Mouse (Mus musculus): Measurements from ENCODE around the gene Slc11a2. TPM values are rescaled to one million over a fixed set of nuclear protein-coding genes. Genes with fewer than 3 reads are reported as not detected.

Gene Slc11a2
- polyA plus RNA-seq (2012; ENCODE audit: insufficient read depth, insufficient read length, missing spikeins) = 64.3 and 68.0 TPM in 2 replicates

GRCm38 (mm10) chr15:100424396-100425122 is at the start of gene Slc11a2:
Gene Slc11a2, minus strand, starts transcription at chr15:100425072.
- H3K27ac ChIP-seq (ENCODE audit: insufficient read depth, low read depth, low read length) = no peak within 1 kb of the TSS
- H3K4me3 ChIP-seq (ENCODE audit: insufficient read depth, low read length) = peak within 1 kb of the TSS; percentile 70
- peaks cover 17% of the 10 kb centered on the region for H3K4me1 ChIP-seq (ENCODE audit: control insufficient read depth, insufficient read depth, low read length)
- no peak for TF ChIP-seq CTCF (IDR thresholded peaks at IDR 0.05; ENCODE audit: low read depth, low read length)
- TF ChIP-seq POLR2A (IDR thresholded peaks at IDR 0.05; ENCODE audit: borderline replicate concordance, low read depth, low read length) = no peak

GRCm38 (mm10) chr15:100473926-100474503 is 49.1 kb upstream of the Slc11a2 start:
- Histone ChIP-seq H3K4me1 (ENCODE audit: control insufficient read depth, insufficient read depth, low read length) (peaks cover 9% of the 10 kb centered on the region), H3K4me3 (ENCODE audit: insufficient read depth, low read length) (no peak overlapping the region), H3K27ac (ENCODE audit: insufficient read depth, low read depth, low read length) (no peak overlapping the region)
- TF ChIP-seq POLR2A (IDR thresholded peaks at IDR 0.05; ENCODE audit: borderline replicate concordance, low read depth, low read length) (no peak), CTCF (IDR thresholded peaks at IDR 0.05; ENCODE audit: low read depth, low read length) (no peak)

GRCm38 (mm10) chr15:100470037-100470436 is 45.2 kb upstream of the Slc11a2 start:
- TF ChIP-seq POLR2A (IDR thresholded peaks at IDR 0.05; ENCODE audit: borderline replicate concordance, low read depth, low read length) (no peak), CTCF (IDR thresholded peaks at IDR 0.05; ENCODE audit: low read depth, low read length) (no peak)
- Histone ChIP-seq H3K27ac (ENCODE audit: insufficient read depth, low read depth, low read length) (no peak overlapping the region), H3K4me1 (ENCODE audit: control insufficient read depth, insufficient read depth, low read length) (peaks cover 10% of the 10 kb centered on the region), H3K4me3 (ENCODE audit: insufficient read depth, low read length) (peak overlapping the region; percentile 84; the same call in 1 of the 2 replicates)

DNA sequence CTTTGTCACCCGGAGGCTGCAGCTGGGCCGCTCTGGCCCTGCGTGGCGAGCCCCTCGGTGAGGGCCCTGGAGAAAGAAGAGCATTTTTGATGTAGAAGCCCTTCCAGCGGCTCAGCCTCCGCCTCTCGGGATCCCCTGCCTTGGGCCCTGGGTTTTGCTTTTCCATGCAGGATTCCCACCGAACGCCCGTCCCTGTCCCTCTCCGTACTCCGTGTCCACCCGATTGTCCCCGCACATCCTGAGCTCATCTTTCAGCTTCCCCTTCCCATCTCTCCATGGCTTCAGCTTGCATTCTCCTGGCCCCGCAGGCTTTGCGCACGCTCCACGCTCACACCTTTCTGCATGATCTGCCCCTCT is 44.3 kb upstream of the Slc11a2 start:
- peak overlapping the region; percentile 46 for H3K27ac ChIP-seq (ENCODE audit: insufficient read depth, low read depth, low read length)
- TF ChIP-seq POLR2A (IDR thresholded peaks at IDR 0.05; ENCODE audit: borderline replicate concordance, low read depth, low read length) (no peak), CTCF (IDR thresholded peaks at IDR 0.05; ENCODE audit: low read depth, low read length) (no peak)
- H3K4me1 ChIP-seq (ENCODE audit: control insufficient read depth, insufficient read depth, low read length) = peaks cover 10% of the 10 kb centered on the region
- H3K4me3 ChIP-seq (ENCODE audit: insufficient read depth, low read length) = peak overlapping the region; percentile 84

GRCm38 (mm10) chr15:100468295-100469188 is 43.7 kb upstream of the Slc11a2 start, which contains the start of gene Letmd1:
Gene Letmd1, plus strand, starts transcription at chr15:100469023.
- peaks cover 10% of the 10 kb centered on the region for H3K4me1 ChIP-seq (ENCODE audit: control insufficient read depth, insufficient read depth, low read length)
- H3K27ac ChIP-seq (ENCODE audit: insufficient read depth, low read depth, low read length) = peak within 1 kb of the TSS; percentile 73
- TF ChIP-seq CTCF (IDR thresholded peaks at IDR 0.05; ENCODE audit: low read depth, low read length) (peak; percentile 95), POLR2A (IDR thresholded peaks at IDR 0.05; ENCODE audit: borderline replicate concordance, low read depth, low read length) (peak; percentile 25; the same call in 1 of the 2 replicates)
- H3K4me3 ChIP-seq (ENCODE audit: insufficient read depth, low read length) = peak within 1 kb of the TSS; percentile 84

GRCm38 (mm10) chr15:100467738-100468137 is 42.9 kb upstream of the Slc11a2 start:
- TF ChIP-seq CTCF (IDR thresholded peaks at IDR 0.05; ENCODE audit: low read depth, low read length) (no peak), POLR2A (IDR thresholded peaks at IDR 0.05; ENCODE audit: borderline replicate concordance, low read depth, low read length) (no peak)
- H3K27ac ChIP-seq (ENCODE audit: insufficient read depth, low read depth, low read length) = no peak overlapping the region
- H3K4me1 ChIP-seq (ENCODE audit: control insufficient read depth, insufficient read depth, low read length) = peaks cover 13% of the 10 kb centered on the region
- peak overlapping the region; percentile 84 for H3K4me3 ChIP-seq (ENCODE audit: insufficient read depth, low read length)

- TF ChIP-seq CTCF (IDR thresholded peaks at IDR 0.05; ENCODE audit: low read depth, low read length) = no peak
- H3K4me1 ChIP-seq (ENCODE audit: control insufficient read depth, insufficient read depth, low read length) = peaks cover 32% of the 10 kb centered on the region
- no peak overlapping the region for H3K4me3 ChIP-seq (ENCODE audit: insufficient read depth, low read length)
- H3K27ac ChIP-seq (ENCODE audit: insufficient read depth, low read depth, low read length) = no peak overlapping the region
These were observed 40.6 kb upstream of the Slc11a2 start for GRCm38 (mm10) chr15:100465432-100465831.

DNA sequence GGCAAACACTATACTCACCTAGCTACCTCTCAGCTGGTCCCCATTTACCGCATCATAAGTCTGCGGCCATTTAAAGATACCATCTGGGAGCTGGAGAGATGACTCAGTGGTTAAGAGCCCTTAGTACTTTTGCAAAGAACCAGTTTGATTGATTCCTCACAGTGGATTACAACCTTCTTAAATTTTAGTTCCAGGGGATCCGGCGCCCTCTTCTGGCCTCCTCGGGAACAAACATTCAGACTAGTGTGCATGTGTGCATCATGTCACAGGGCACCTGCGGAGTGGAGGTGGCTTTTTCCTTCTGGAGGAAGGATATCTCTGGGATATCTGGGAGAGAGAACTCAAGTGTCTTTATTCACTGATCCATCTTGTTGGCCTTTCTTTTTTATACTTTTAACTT is 38.8 kb upstream of the Slc11a2 start:
- H3K27ac ChIP-seq (ENCODE audit: insufficient read depth, low read depth, low read length) = no peak overlapping the region
- H3K4me1 ChIP-seq (ENCODE audit: control insufficient read depth, insufficient read depth, low read length) = peaks cover 25% of the 10 kb centered on the region
- H3K4me3 ChIP-seq (ENCODE audit: insufficient read depth, low read length) = no peak overlapping the region
- no peak for TF ChIP-seq POLR2A (IDR thresholded peaks at IDR 0.05; ENCODE audit: borderline replicate concordance, low read depth, low read length)
- TF ChIP-seq CTCF (IDR thresholded peaks at IDR 0.05; ENCODE audit: low read depth, low read length) = peak; percentile 60

DNA sequence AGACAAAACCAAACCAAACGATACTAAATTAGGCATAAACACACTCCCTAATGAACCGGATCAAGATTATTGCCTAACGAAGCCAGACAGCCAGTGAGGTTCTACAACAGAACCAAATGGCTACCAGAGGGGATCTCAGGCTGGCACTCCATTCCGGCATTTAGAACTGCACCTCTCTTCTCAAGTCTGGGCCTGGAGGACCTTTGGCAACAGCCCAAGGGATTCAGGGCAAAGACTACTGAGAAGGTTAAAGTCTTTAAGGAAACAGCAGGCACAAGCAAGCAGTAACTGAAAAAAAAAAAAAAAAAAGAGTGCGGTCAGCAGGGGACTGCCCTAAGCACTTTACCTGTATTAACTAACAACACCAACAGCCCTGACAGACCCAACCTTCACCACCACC is 37.2 kb upstream of the Slc11a2 start:
- peaks cover 22% of the 10 kb centered on the region for H3K4me1 ChIP-seq (ENCODE audit: control insufficient read depth, insufficient read depth, low read length)
- H3K4me3 ChIP-seq (ENCODE audit: insufficient read depth, low read length) = no peak overlapping the region
- peak overlapping the region; percentile 84 for H3K27ac ChIP-seq (ENCODE audit: insufficient read depth, low read depth, low read length)
- TF ChIP-seq POLR2A (IDR thresholded peaks at IDR 0.05; ENCODE audit: borderline replicate concordance, low read depth, low read length) = no peak
- no peak for TF ChIP-seq CTCF (IDR thresholded peaks at IDR 0.05; ENCODE audit: low read depth, low read length)

All from bone marrow macrophage, adult 2 months (primary cell).